Mouse (Mus musculus): ENCODE measurements around the gene Fer.

The Fer gene

GRCm38 (mm10) chr17:64085493-64085892, 222.6 kb downstream of the Fer start:
- no peak for DNase-seq (ENCODE audit: extremely low read depth, low read depth)

- no peak for DNase-seq (ENCODE audit: extremely low read depth, low read depth)
Measured at GRCm38 (mm10) chr17:64086875-64087608, 224.2 kb downstream of the Fer start.

- DNase-seq (ENCODE audit: extremely low read depth, low read depth), result no peak
Measured at GRCm38 (mm10) chr17:64087871-64088270, 225.0 kb downstream of the Fer start.

- DNase-seq (ENCODE audit: extremely low read depth, low read depth), result no peak
Measured at GRCm38 (mm10) chr17:64093716-64094115, 230.9 kb downstream of the Fer start.

GRCm38 (mm10) chr17:64096811-64097210, 233.9 kb downstream of the Fer start:
- DNase-seq (ENCODE audit: extremely low read depth, low read depth), result no peak

- DNase-seq (ENCODE audit: extremely low read depth, low read depth), result no peak
Measured at GRCm38 (mm10) chr17:64097788-64098359, 235.0 kb downstream of the Fer start.

- DNase-seq (ENCODE audit: extremely low read depth, low read depth), result no peak
Measured at GRCm38 (mm10) chr17:64099395-64100171, 236.7 kb downstream of the Fer start.

GRCm38 (mm10) chr17:64100172-64100510, 237.3 kb downstream of the Fer start:
- no peak for DNase-seq (ENCODE audit: extremely low read depth, low read depth)

- DNase-seq (ENCODE audit: extremely low read depth, low read depth), result no peak
Measured at GRCm38 (mm10) chr17:64108773-64109172, 245.9 kb downstream of the Fer start.

GRCm38 (mm10) chr17:64109871-64110270, 247.0 kb downstream of the Fer start:
- no peak for DNase-seq (ENCODE audit: extremely low read depth, low read depth)

- DNase-seq (ENCODE audit: extremely low read depth, low read depth), result no peak
Measured at GRCm38 (mm10) chr17:64113625-64114024, 250.8 kb downstream of the Fer start.

GRCm38 (mm10) chr17:64116762-64117161, 253.9 kb downstream of the Fer start:
- DNase-seq (ENCODE audit: extremely low read depth, low read depth), result no peak

- no peak for DNase-seq (ENCODE audit: extremely low read depth, low read depth)
Measured at GRCm38 (mm10) chr17:64119697-64120288, 256.9 kb downstream of the Fer start.

GRCm38 (mm10) chr17:64122556-64122955, 259.7 kb downstream of the Fer start:
- DNase-seq (ENCODE audit: extremely low read depth, low read depth), result no peak

- no peak for DNase-seq (ENCODE audit: extremely low read depth, low read depth)
Measured at GRCm38 (mm10) chr17:64123732-64124131, 260.9 kb downstream of the Fer start.

GRCm38 (mm10) chr17:64126904-64127303, 264.0 kb downstream of the Fer start:
- DNase-seq (ENCODE audit: extremely low read depth, low read depth), result no peak

- no peak for DNase-seq (ENCODE audit: extremely low read depth, low read depth)
Measured at GRCm38 (mm10) chr17:64129750-64130149, 266.9 kb downstream of the Fer start.

- DNase-seq (ENCODE audit: extremely low read depth, low read depth), result no peak
Measured at GRCm38 (mm10) chr17:64130356-64130755, 267.5 kb downstream of the Fer start.

- no peak for DNase-seq (ENCODE audit: extremely low read depth, low read depth)
Measured at GRCm38 (mm10) chr17:64132183-64132582, 269.3 kb downstream of the Fer start.

GRCm38 (mm10) chr17:64135941-64136650, 273.2 kb downstream of the Fer start:
- DNase-seq (ENCODE audit: extremely low read depth, low read depth), result no peak

GRCm38 (mm10) chr17:64138036-64138717, 275.3 kb downstream of the Fer start:
- DNase-seq (ENCODE audit: extremely low read depth, low read depth), result no peak
